Mouse (Mus musculus) MEL (cell line): ENCODE measurements at regions not wholly inside any gene's neighbourhood (a gene's known extent, or its start where the extent isn't known, plus 50 kb on each side); places are given as distances from the start of the nearest gene placed in this dataset.

Source experiments
- DNase-seq: peaks from one replicate; pipeline ENCODE4 v3.0.0; 2011; ENCODE audit warnings: low read depth, low spot score
- H3K27ac ChIP-seq: 2 replicates; pipeline ENCODE4 v1.5.1; 2012; ENCODE audit warnings: low read depth, mild to moderate bottlenecking, control low read depth, low read length, moderate library complexity; ENCODE audit not compliant: control insufficient read depth
- H3K27me3 ChIP-seq, 2 experiments: fragments of 150-350 bp in 1 of 2; sonication (generic) in 1 of 2; 2 replicates each; pipeline ENCODE4 v1.6.1; 2012; ENCODE audit warnings: low read length in 2 of 2, mild to moderate bottlenecking in 2 of 2, improper control_type of control experiment in 1 of 2, moderate library complexity in 1 of 2; ENCODE audit not compliant: insufficient read depth in 2 of 2, control insufficient read depth in 1 of 2
- H3K36me3 ChIP-seq, 2 experiments: 2 replicates each; pipeline ENCODE4 v1.6.1; 2012 to 2014; ENCODE audit warnings: low read length in 2 of 2, improper control_type of control experiment in 1 of 2, inconsistent platforms in 1 of 2, mild to moderate bottlenecking in 1 of 2; ENCODE audit not compliant: insufficient read depth in 2 of 2, control insufficient read depth in 1 of 2
- H3K4me1 ChIP-seq, 2 experiments: fragments of 150-350 bp in 1 of 2; sonication (generic) in 1 of 2; 2 replicates each; pipeline ENCODE4 v1.6.1; 2012; ENCODE audit warnings: low read length in 2 of 2, improper control_type of control experiment in 1 of 2, mild to moderate bottlenecking in 1 of 2; ENCODE audit not compliant: insufficient read depth in 2 of 2, control insufficient read depth in 1 of 2
- H3K4me3 ChIP-seq, 2 experiments: fragments of 150-350 bp in 1 of 2; sonication (generic) in 1 of 2; 2 replicates each; pipeline ENCODE4 v1.5.1; 2012; ENCODE audit warnings: low read depth in 2 of 2, low read length in 2 of 2, mild to moderate bottlenecking in 2 of 2, moderate library complexity in 2 of 2, control low read depth in 1 of 2, improper control_type of control experiment in 1 of 2; ENCODE audit not compliant: control insufficient read depth in 1 of 2, insufficient read depth in 1 of 2
- H3K79me2 ChIP-seq: 2 replicates; pipeline ENCODE4 v1.6.1; 2012; ENCODE audit warnings: mild to moderate bottlenecking, low read length, moderate library complexity; ENCODE audit not compliant: control insufficient read depth, poor library complexity, insufficient read depth
- H3K9ac ChIP-seq: 2 replicates; pipeline ENCODE4 v1.6.1; 2012; ENCODE audit warnings: low read depth, mild to moderate bottlenecking, control low read depth, low read length, moderate library complexity; ENCODE audit not compliant: control insufficient read depth, poor library complexity, severe bottlenecking
- H3K9me3 ChIP-seq: fragments of 150-350 bp; sonication (generic); replicated peaks from 2 replicates; pipeline ENCODE4 v1.6.1; 2012; ENCODE audit warnings: mild to moderate bottlenecking, low read length, improper control_type of control experiment, moderate library complexity; ENCODE audit not compliant: insufficient read depth
- CTCF ChIP-seq, 3 experiments: IDR thresholded peaks in 2 of 3; conservative IDR thresholded peaks in 1 of 3; 2 replicates each; pipeline ENCODE4 v1.5.1; 2011 to 2012; ENCODE audit warnings: low read length in 3 of 3, low read depth in 2 of 3, mild to moderate bottlenecking in 2 of 3, improper control_type of control experiment in 1 of 3, inconsistent platforms in 1 of 3, mixed read lengths in 1 of 3, moderate library complexity in 1 of 3; ENCODE audit not compliant: control insufficient read depth in 1 of 3, insufficient read depth in 1 of 3, poor library complexity in 1 of 3, severe bottlenecking in 1 of 3
- E2F4 ChIP-seq: IDR thresholded peaks from 2 replicates; pipeline ENCODE4 v1.6.1; 2011; ENCODE audit warnings: low read depth, low read length, improper control_type of control experiment, borderline replicate concordance
- ELF1 ChIP-seq: IDR thresholded peaks from 2 replicates; pipeline ENCODE4 v1.6.1; 2014; ENCODE audit warnings: low read depth, mild to moderate bottlenecking, inconsistent platforms, low read length, improper control_type of control experiment, moderate library complexity
- EP300 ChIP-seq, 2 experiments: IDR thresholded peaks; 2 replicates each; pipeline ENCODE4 v1.6.1; 2011; ENCODE audit warnings: improper control_type of control experiment in 2 of 2, low read length in 2 of 2, low read depth in 1 of 2, mild to moderate bottlenecking in 1 of 2
- GABPA ChIP-seq: IDR thresholded peaks from 2 replicates; pipeline ENCODE4 v1.6.1; 2012; ENCODE audit warnings: low read depth, mild to moderate bottlenecking, inconsistent platforms, low read length, improper control_type of control experiment, moderate library complexity
- GATA1 ChIP-seq: IDR thresholded peaks from 2 replicates; pipeline ENCODE4 v1.6.1; 2011; ENCODE audit warnings: low read depth, low read length, improper control_type of control experiment
- HCFC1 ChIP-seq: IDR thresholded peaks from 2 replicates; pipeline ENCODE4 v1.6.1; 2012; ENCODE audit warnings: low read depth, mild to moderate bottlenecking, inconsistent platforms, low read length, improper control_type of control experiment, moderate library complexity
- KAT2A ChIP-seq: conservative IDR thresholded peaks from 2 replicates; pipeline ENCODE4 v1.6.1; 2012; ENCODE audit warnings: low read depth, low read length, improper control_type of control experiment, inconsistent platforms
- MAFK ChIP-seq: IDR thresholded peaks from 2 replicates; pipeline ENCODE4 v1.6.1; 2011; ENCODE audit warnings: low read depth, mild to moderate bottlenecking, low read length, improper control_type of control experiment, borderline replicate concordance
- MEF2A ChIP-seq: IDR thresholded peaks from 2 replicates; pipeline ENCODE4 v1.6.1; 2014; ENCODE audit warnings: low read depth, mild to moderate bottlenecking, inconsistent platforms, low read length, improper control_type of control experiment; ENCODE audit not compliant: poor library complexity, insufficient replicate concordance, severe bottlenecking; ENCODE audit errors: extremely low read depth
- POLR2AphosphoS2 ChIP-seq: IDR thresholded peaks from 2 replicates; pipeline ENCODE4 v1.6.1; 2011; ENCODE audit warnings: low read length, improper control_type of control experiment
- POLR2AphosphoS5 ChIP-seq: IDR thresholded peaks from 2 replicates; pipeline ENCODE4 v1.6.1; 2012; ENCODE audit warnings: low read depth, borderline replicate concordance, mild to moderate bottlenecking, inconsistent platforms, low read length, moderate library complexity, mixed read lengths
- RAD21 ChIP-seq: IDR thresholded peaks from 2 replicates; pipeline ENCODE4 v1.6.1; 2011; ENCODE audit warnings: mild to moderate bottlenecking, low read depth, low read length, improper control_type of control experiment
- SIN3A ChIP-seq: IDR thresholded peaks from 2 replicates; pipeline ENCODE4 v1.6.1; 2012; ENCODE audit warnings: low read length, improper control_type of control experiment, inconsistent platforms
- SMC3 ChIP-seq: IDR thresholded peaks from 2 replicates; pipeline ENCODE4 v1.6.1; 2011; ENCODE audit warnings: low read depth, low read length, improper control_type of control experiment
- TAL1 ChIP-seq: IDR thresholded peaks from 2 replicates; pipeline ENCODE4 v1.6.1; 2012; ENCODE audit warnings: mild to moderate bottlenecking, inconsistent platforms, low read length, moderate library complexity, mixed read lengths
- TBP ChIP-seq: IDR thresholded peaks from 2 replicates; pipeline ENCODE4 v1.8.0; 2011; ENCODE audit warnings: low read depth, low read length, improper control_type of control experiment
- UBTF ChIP-seq: IDR thresholded peaks from 2 replicates; pipeline ENCODE4 v1.6.1; 2012; ENCODE audit warnings: low read depth, mild to moderate bottlenecking, inconsistent platforms, low read length, improper control_type of control experiment, moderate library complexity, borderline replicate concordance; ENCODE audit not compliant: insufficient read depth
- USF1 ChIP-seq: IDR thresholded peaks from 2 replicates; pipeline ENCODE4 v1.6.1; 2014; ENCODE audit warnings: low read depth, mild to moderate bottlenecking, inconsistent platforms, low read length, improper control_type of control experiment, moderate library complexity
- USF2 ChIP-seq, 2 experiments: IDR thresholded peaks; 2 replicates each; pipeline ENCODE4 v1.6.1; 2011 to 2012; ENCODE audit warnings: improper control_type of control experiment in 2 of 2, low read length in 2 of 2, borderline replicate concordance in 1 of 2, inconsistent platforms in 1 of 2, low read depth in 1 of 2, mild to moderate bottlenecking in 1 of 2; ENCODE audit not compliant: insufficient read depth in 1 of 2
- ZMIZ1 ChIP-seq: IDR thresholded peaks from 2 replicates; pipeline ENCODE4 v1.6.1; 2012; ENCODE audit warnings: low read depth, mild to moderate bottlenecking, inconsistent platforms, low read length, improper control_type of control experiment, moderate library complexity

- no peak overlapping the region for H3K9ac ChIP-seq
- no peak for DNase-seq
- H3K36me3 ChIP-seq: no peaks in the 10 kb centered on the region
- no peak overlapping the region for H3K27ac ChIP-seq
- no peaks in the 10 kb centered on the region for H3K79me2 ChIP-seq
- no peaks in the 10 kb centered on the region for H3K9me3 ChIP-seq
- H3K4me3 ChIP-seq: no peak overlapping the region
- H3K4me1 ChIP-seq: no peaks in the 10 kb centered on the region
- TF ChIP-seq TBP: no peak
- no peak for TF ChIP-seq EP300 (IDR thresholded peaks at IDR 0.05; ENCODE audit: low read depth in 1 of 2, low read length in 2 of 2)
- no peak for TF ChIP-seq POLR2AphosphoS2
- no peak for TF ChIP-seq TAL1
- TF ChIP-seq USF1: no peak
- no peak for TF ChIP-seq MAFK
- no peak for TF ChIP-seq USF2 (IDR thresholded peaks at IDR 0.05; ENCODE audit: borderline replicate concordance in 1 of 2, insufficient read depth in 1 of 2, low read depth in 1 of 2, low read length in 2 of 2)
- TF ChIP-seq SMC3: no peak
- TF ChIP-seq MEF2A: no peak
- no peak for TF ChIP-seq E2F4
- no peak for TF ChIP-seq POLR2AphosphoS5
- no peak for TF ChIP-seq KAT2A
- no peak for TF ChIP-seq UBTF
- TF ChIP-seq HCFC1: no peak
- TF ChIP-seq ELF1: no peak
- TF ChIP-seq CTCF (IDR thresholded peaks at IDR 0.05 in 2 of 3, conservative IDR thresholded peaks at IDR 0.05 in 1 of 3; ENCODE audit: control insufficient read depth in 1 of 3, insufficient read depth in 1 of 3, low read depth in 2 of 3, low read length in 3 of 3, poor library complexity in 1 of 3, severe bottlenecking in 1 of 3): no peak
- no peak for TF ChIP-seq ZMIZ1
- TF ChIP-seq GATA1: no peak
- no peak for TF ChIP-seq RAD21
- TF ChIP-seq SIN3A: no peak
- H3K27me3 ChIP-seq: no peaks in the 10 kb centered on the region
Observed at GRCm38 (mm10) chr9:32915633-32916032, 279.6 kb downstream of the Ets1 start.

GRCm38 (mm10) chr9:32916731-32917130 is 280.7 kb downstream of the Ets1 start:
- no peaks in the 10 kb centered on the region for H3K9me3 ChIP-seq
- DNase-seq: peak; percentile 2
- H3K27ac ChIP-seq: no peak overlapping the region
- no peaks in the 10 kb centered on the region for H3K36me3 ChIP-seq
- no peak overlapping the region for H3K4me3 ChIP-seq
- H3K79me2 ChIP-seq: no peaks in the 10 kb centered on the region
- no peak overlapping the region for H3K9ac ChIP-seq
- no peak for TF ChIP-seq SMC3
- TF ChIP-seq GABPA: no peak
- TF ChIP-seq MAFK: no peak
- no peaks in the 10 kb centered on the region for H3K4me1 ChIP-seq
- H3K27me3 ChIP-seq: no peaks in the 10 kb centered on the region
